Mouse (Mus musculus) adipocyte (in vitro differentiated cells): ENCODE measurements at regions not wholly inside any gene's neighbourhood (a gene's known extent, or its start where the extent isn't known, plus 50 kb on each side); places are given as distances from the start of the nearest gene placed in this dataset.
A peak's percentile ranks its signal among the peaks of the same experiment; 100 is the strongest.

Experiments used
- DNase-seq: peaks from one replicate; pipeline ENCODE4 v3.0.0-alpha.2; 2016; ENCODE audit warnings: low spot score

- no peak for DNase-seq
Measured at GRCm38 (mm10) chr1:184462481-184463124, 269.8 kb downstream of the Hlx start.

- DNase-seq: no peak
Measured at GRCm38 (mm10) chr1:184461411-184461810, 271.0 kb downstream of the Hlx start.

GRCm38 (mm10) chr1:184456727-184457126 is 275.7 kb downstream of the Hlx start:
- no peak for DNase-seq

- DNase-seq: no peak
Measured at GRCm38 (mm10) chr1:184454381-184454780, 278.0 kb downstream of the Hlx start.

- no peak for DNase-seq
Measured at GRCm38 (mm10) chr1:184453673-184454072, 278.7 kb downstream of the Hlx start.

- DNase-seq: no peak
Measured at GRCm38 (mm10) chr1:184453061-184453460, 279.4 kb downstream of the Hlx start.

GRCm38 (mm10) chr1:184451686-184452085 is 280.7 kb downstream of the Hlx start:
- no peak for DNase-seq

- DNase-seq: no peak
Measured at GRCm38 (mm10) chr1:184449007-184449406, 283.4 kb downstream of the Hlx start.

- DNase-seq: peak; percentile 87
Measured at GRCm38 (mm10) chr1:184447911-184448310, 284.5 kb downstream of the Hlx start.

- DNase-seq: peak; percentile 87
Measured at GRCm38 (mm10) chr1:184447161-184447667, 285.2 kb downstream of the Hlx start.

- no peak for DNase-seq
Measured at GRCm38 (mm10) chr1:184444189-184444588, 288.2 kb downstream of the Hlx start.

- peak; percentile 22 for DNase-seq
Measured at GRCm38 (mm10) chr1:184442701-184443100, 289.7 kb downstream of the Hlx start.

GRCm38 (mm10) chr1:184441005-184441557 is 291.3 kb downstream of the Hlx start:
- no peak for DNase-seq

GRCm38 (mm10) chr1:184439506-184439905 is 292.9 kb downstream of the Hlx start:
- DNase-seq: no peak

- DNase-seq: no peak
Measured at GRCm38 (mm10) chr1:184436387-184436786, 296.0 kb downstream of the Hlx start.

GRCm38 (mm10) chr1:184428612-184429011 is 303.8 kb downstream of the Hlx start:
- no peak for DNase-seq

- DNase-seq: no peak
Measured at GRCm38 (mm10) chr1:184428035-184428434, 304.4 kb downstream of the Hlx start.

GRCm38 (mm10) chr1:184425694-184426093 is 306.7 kb downstream of the Hlx start:
- no peak for DNase-seq

- no peak for DNase-seq
Measured at GRCm38 (mm10) chr1:184424035-184424434, 308.4 kb downstream of the Hlx start.

- DNase-seq: no peak
Measured at GRCm38 (mm10) chr1:184412596-184412995, 319.8 kb downstream of the Hlx start.

GRCm38 (mm10) chr1:184411066-184411465 is 321.4 kb downstream of the Hlx start:
- DNase-seq: no peak

- DNase-seq: no peak
Measured at GRCm38 (mm10) chr1:184409986-184410385, 322.4 kb downstream of the Hlx start.

GRCm38 (mm10) chr1:184402985-184403384 is 329.4 kb downstream of the Hlx start:
- DNase-seq: no peak

- peak; percentile 15 for DNase-seq
Measured at GRCm38 (mm10) chr1:184395215-184395614, 337.2 kb downstream of the Hlx start.
